Mouse (Mus musculus): ENCODE measurements around the gene Macrod2. TPM values are rescaled to one million over a fixed set of nuclear protein-coding genes. Genes with fewer than 3 reads are reported as not detected.

Gene Macrod2
- polyA plus RNA-seq, 1 experiment from 2014 or later, result 90.5 TPM

GRCm38 (mm10) chr2:140596906-140597305, 201.8 kb downstream of the Macrod2 start:
- WGBS, result 78% methylated on average over 2 of the region's 2 CpGs
- no peaks in the 10 kb centered on the region for H3K4me1 ChIP-seq
- no peak for ATAC-seq (replicated peaks)
- H3K27ac ChIP-seq, result no peak overlapping the region
- no peak overlapping the region for H3K9ac ChIP-seq
- no peaks in the 10 kb centered on the region for H3K27me3 ChIP-seq (replicated peaks)
- H3K36me3 ChIP-seq (replicated peaks), result no peaks in the 10 kb centered on the region
- no peaks in the 10 kb centered on the region for H3K9me3 ChIP-seq
- no peak overlapping the region for H3K4me2 ChIP-seq
- H3K4me3 ChIP-seq, result no peak overlapping the region

- H3K4me3 ChIP-seq, result no peak overlapping the region
Observed at GRCm38 (mm10) chr2:140615451-140615850, 220.3 kb downstream of the Macrod2 start.

GRCm38 (mm10) chr2:140621730-140622337, 226.7 kb downstream of the Macrod2 start:
- H3K27ac ChIP-seq, result no peak overlapping the region
- no peak for ATAC-seq (replicated peaks)
- H3K9ac ChIP-seq, result no peak overlapping the region
- no peaks in the 10 kb centered on the region for H3K9me3 ChIP-seq
- 80% methylated on average over 2 of the region's 2 CpGs for WGBS
- no peaks in the 10 kb centered on the region for H3K4me1 ChIP-seq
- H3K4me3 ChIP-seq, result no peak overlapping the region
- H3K4me2 ChIP-seq, result no peak overlapping the region
- H3K36me3 ChIP-seq (replicated peaks), result no peaks in the 10 kb centered on the region
- H3K27me3 ChIP-seq (replicated peaks), result no peaks in the 10 kb centered on the region

More at GRCm38 (mm10) chr2:140615451-140615850, 220.3 kb downstream of the Macrod2 start:
- no peak for ATAC-seq (replicated peaks)
- 96% methylated on average over 2 of the region's 2 CpGs for WGBS
- Histone ChIP-seq H3K36me3 (replicated peaks) (no peaks in the 10 kb centered on the region), H3K27me3 (replicated peaks) (no peaks in the 10 kb centered on the region), H3K27ac (no peak overlapping the region), H3K9ac (no peak overlapping the region), H3K9me3 (no peaks in the 10 kb centered on the region), H3K4me1 (no peaks in the 10 kb centered on the region), H3K4me2 (no peak overlapping the region)

- Histone ChIP-seq H3K9ac (no peak overlapping the region), H3K27ac (no peak overlapping the region), H3K36me3 (replicated peaks) (no peaks in the 10 kb centered on the region), H3K4me2 (no peak overlapping the region), H3K27me3 (replicated peaks) (no peaks in the 10 kb centered on the region), H3K9me3 (no peaks in the 10 kb centered on the region), H3K4me3 (no peak overlapping the region), H3K4me1 (no peaks in the 10 kb centered on the region)
- peak; percentile 70; the same call in 1 of the 2 replicates for ATAC-seq (replicated peaks)
Observed at GRCm38 (mm10) chr2:140653481-140653880, 258.4 kb downstream of the Macrod2 start.

GRCm38 (mm10) chr2:140653978-140654377, 258.9 kb downstream of the Macrod2 start:
- H3K4me2 ChIP-seq, result no peak overlapping the region
- 24% methylated on average over 2 of the region's 2 CpGs for WGBS
- no peaks in the 10 kb centered on the region for H3K36me3 ChIP-seq (replicated peaks)
- no peak overlapping the region for H3K4me3 ChIP-seq
- no peaks in the 10 kb centered on the region for H3K4me1 ChIP-seq
- H3K9ac ChIP-seq, result no peak overlapping the region
- ATAC-seq (replicated peaks), result 0 out of 2 replicates have a peak, but pooled peaks have one; percentile 66
- H3K9me3 ChIP-seq, result no peaks in the 10 kb centered on the region
- no peak overlapping the region for H3K27ac ChIP-seq
- H3K27me3 ChIP-seq (replicated peaks), result no peaks in the 10 kb centered on the region

GRCm38 (mm10) chr2:140662673-140663072, 267.6 kb downstream of the Macrod2 start:
- Histone ChIP-seq H3K9ac (no peak overlapping the region), H3K4me3 (no peak overlapping the region), H3K4me1 (peaks cover 26% of the 10 kb centered on the region), H3K4me2 (no peak overlapping the region), H3K9me3 (no peaks in the 10 kb centered on the region), H3K36me3 (replicated peaks) (peaks cover 15% of the 10 kb centered on the region; the same call in 1 of the 2 replicates), H3K27ac (no peak overlapping the region), H3K27me3 (replicated peaks) (no peaks in the 10 kb centered on the region)
- ATAC-seq (replicated peaks), result no peak
- WGBS, result 90% methylated on average over 5 of the region's 5 CpGs

- Histone ChIP-seq H3K4me2 (no peak overlapping the region), H3K9ac (no peak overlapping the region), H3K27ac (no peak overlapping the region), H3K36me3 (replicated peaks) (peaks cover 15% of the 10 kb centered on the region; the same call in 1 of the 2 replicates), H3K4me3 (no peak overlapping the region), H3K9me3 (no peaks in the 10 kb centered on the region), H3K27me3 (replicated peaks) (no peaks in the 10 kb centered on the region), H3K4me1 (peaks cover 27% of the 10 kb centered on the region)
- 87% methylated on average over 4 of the region's 4 CpGs for WGBS
- no peak for ATAC-seq (replicated peaks)
Observed at GRCm38 (mm10) chr2:140664381-140664780, 269.3 kb downstream of the Macrod2 start.

- peaks cover 31% of the 10 kb centered on the region for H3K4me1 ChIP-seq
- H3K9me3 ChIP-seq, result no peaks in the 10 kb centered on the region
- 0 out of 2 replicates have a peak overlapping the region, but pooled peaks have one; percentile 29 for H3K27ac ChIP-seq
- H3K36me3 ChIP-seq (replicated peaks), result no peaks in the 10 kb centered on the region
- peak overlapping the region; percentile 60 for H3K4me3 ChIP-seq
- WGBS, result 14% methylated on average over 7 of the region's 7 CpGs
- H3K27me3 ChIP-seq (replicated peaks), result no peaks in the 10 kb centered on the region
- ATAC-seq (replicated peaks), result no peak
- peak overlapping the region; percentile 48 for H3K4me2 ChIP-seq
- H3K9ac ChIP-seq, result peak overlapping the region; percentile 25
Observed at GRCm38 (mm10) chr2:140666846-140667245, 271.7 kb downstream of the Macrod2 start.

- peak overlapping the region; percentile 25 for H3K9ac ChIP-seq
- no peaks in the 10 kb centered on the region for H3K9me3 ChIP-seq
- H3K4me1 ChIP-seq, result peaks cover 31% of the 10 kb centered on the region
- H3K27me3 ChIP-seq (replicated peaks), result no peaks in the 10 kb centered on the region
- 9% methylated on average over 13 of the region's 13 CpGs for WGBS
- no peaks in the 10 kb centered on the region for H3K36me3 ChIP-seq (replicated peaks)
- peak overlapping the region; percentile 39 for H3K27ac ChIP-seq
- peak overlapping the region; percentile 60 for H3K4me3 ChIP-seq
- ATAC-seq (replicated peaks), result no peak
- H3K4me2 ChIP-seq, result peak overlapping the region; percentile 48
Observed at GRCm38 (mm10) chr2:140667261-140668047, 272.3 kb downstream of the Macrod2 start.

GRCm38 (mm10) chr2:140668311-140668710, 273.2 kb downstream of the Macrod2 start:
- Histone ChIP-seq H3K9ac (peak overlapping the region; percentile 37), H3K27ac (peak overlapping the region; percentile 70), H3K36me3 (replicated peaks) (no peaks in the 10 kb centered on the region), H3K9me3 (no peaks in the 10 kb centered on the region), H3K4me1 (peaks cover 31% of the 10 kb centered on the region), H3K4me2 (peak overlapping the region; percentile 48), H3K27me3 (replicated peaks) (no peaks in the 10 kb centered on the region), H3K4me3 (peak overlapping the region; percentile 60)
- peak; percentile 70 for ATAC-seq (replicated peaks)
- 1% methylated on average over 8 of the region's 8 CpGs for WGBS

GRCm38 (mm10) chr2:140669081-140669480, 274.0 kb downstream of the Macrod2 start:
- peak overlapping the region; percentile 37; the same call in 1 of the 2 replicates for H3K9ac ChIP-seq
- peak overlapping the region; percentile 48 for H3K4me2 ChIP-seq
- H3K4me3 ChIP-seq, result peak overlapping the region; percentile 60
- H3K36me3 ChIP-seq (replicated peaks), result no peaks in the 10 kb centered on the region
- H3K27ac ChIP-seq, result peak overlapping the region; percentile 70
- no peak for ATAC-seq (replicated peaks)
- H3K27me3 ChIP-seq (replicated peaks), result no peaks in the 10 kb centered on the region
- H3K9me3 ChIP-seq, result no peaks in the 10 kb centered on the region
- peaks cover 31% of the 10 kb centered on the region for H3K4me1 ChIP-seq
- 8% methylated on average over 2 of the region's 2 CpGs for WGBS

- Histone ChIP-seq H3K27me3 (replicated peaks) (no peaks in the 10 kb centered on the region), H3K4me3 (peak overlapping the region; percentile 60), H3K9me3 (no peaks in the 10 kb centered on the region), H3K27ac (peak overlapping the region; percentile 83), H3K36me3 (replicated peaks) (no peaks in the 10 kb centered on the region), H3K4me1 (peaks cover 26% of the 10 kb centered on the region), H3K9ac (peak overlapping the region; percentile 62; the same call in 1 of the 2 replicates), H3K4me2 (peak overlapping the region; percentile 48)
- 8% methylated on average over 2 of the region's 2 CpGs for WGBS
- no peak for ATAC-seq (replicated peaks)
Observed at GRCm38 (mm10) chr2:140669786-140670185, 274.7 kb downstream of the Macrod2 start.

All from midbrain, embryonic 15.5 days (tissue).